Mouse (Mus musculus): ENCODE data around the gene C1qtnf5. TPM values are rescaled to one million over a fixed set of nuclear protein-coding genes. Genes with fewer than 3 reads are reported as not detected.

C1qtnf5 gene
- polyA plus RNA-seq (2017; shearing (Covaris generic)), result not detected

DNA sequence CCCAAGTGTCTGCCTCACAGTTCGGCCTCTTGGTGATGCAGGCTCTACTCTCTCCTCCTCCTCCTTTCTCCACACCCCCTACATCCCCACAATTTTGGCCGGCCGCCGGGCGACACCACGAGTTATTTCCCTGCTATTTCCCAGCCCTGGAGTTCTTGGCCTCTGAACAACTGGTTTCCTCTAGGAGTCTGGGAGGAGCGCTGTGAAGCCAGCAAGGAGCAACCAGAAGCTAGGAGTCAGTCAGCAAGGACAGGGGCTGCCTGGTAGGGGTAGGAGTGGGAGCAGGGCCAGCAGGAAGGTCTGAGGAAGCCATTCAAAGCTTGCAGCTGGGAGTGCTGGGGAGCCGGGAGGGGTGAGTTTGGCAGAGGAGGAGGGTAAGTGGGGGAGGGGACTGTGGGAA, at the start of gene C1qtnf5:
Gene C1qtnf5 (plus strand): TSS at position 136 of the 400 bp plus-strand sequence.

GRCm38 (mm10) chr9:44066785-44067225, 40.2 kb upstream of the C1qtnf5 start, which contains the start of gene Usp2:
Gene Usp2, plus strand, starts transcription at chr9:44067021.

GRCm38 (mm10) chr9:44101490-44101889, 5.6 kb upstream of the C1qtnf5 start, which contains the start of gene Mfrp:
Gene Mfrp, plus strand, starts transcription at chr9:44101729.

DNA sequence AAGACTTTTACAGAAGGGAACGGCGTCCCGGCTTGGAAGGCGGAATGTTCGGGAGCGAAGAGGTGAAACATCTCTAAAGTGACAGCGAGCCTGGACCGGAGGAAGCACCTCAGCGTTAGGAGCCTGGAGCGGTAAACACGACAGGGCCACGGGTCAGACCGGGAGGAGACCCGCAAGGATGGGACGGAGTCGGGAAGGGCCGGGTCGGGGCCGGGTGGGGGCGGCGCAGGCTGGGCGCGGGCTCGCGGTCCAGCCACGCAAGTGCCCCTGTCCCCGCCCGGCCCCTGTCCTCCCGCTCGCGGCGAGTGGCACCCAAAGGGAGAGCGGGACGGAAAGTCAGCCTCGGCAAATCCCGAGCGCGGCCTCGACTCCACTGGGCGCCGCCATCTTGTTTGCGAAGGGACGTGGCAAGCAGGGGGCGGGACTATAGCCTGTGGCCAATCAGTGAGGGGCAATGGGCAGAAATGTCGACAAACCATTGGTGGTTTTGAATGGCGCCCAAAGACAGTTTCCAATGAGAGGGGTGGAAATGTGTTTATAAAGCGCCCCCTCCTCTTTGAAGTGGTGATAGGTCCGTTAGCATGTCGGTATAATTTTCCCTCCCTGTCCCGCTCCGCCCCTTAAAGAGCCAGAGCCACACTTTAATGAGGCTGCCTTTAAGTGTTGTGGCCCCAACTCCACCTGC, 6.2 kb downstream of the C1qtnf5 start, which contains the start of the genes Gm49380 and Rnf26:
Gene Gm49380 (minus strand): TSS at position 396 of the 685 bp plus-strand sequence.
Gene Rnf26 (minus strand): TSS at position 413 of the 685 bp plus-strand sequence.

GRCm38 (mm10) chr9:44134101-44134850, 27.2 kb downstream of the C1qtnf5 start, which contains the start of gene Mcam:
Gene Mcam, plus strand, starts transcription at chr9:44134469.

Other genes with a start within 250 kb of the C1qtnf5 start
- gene Thy1, start 63.9 kb upstream of the C1qtnf5 start, polyA plus RNA-seq (2017; shearing (Covaris generic)), result 134 TPM
- gene Usp2, start 40.2 kb upstream of the C1qtnf5 start, polyA plus RNA-seq (2017; shearing (Covaris generic)), result 2.8 TPM
- 0.40 TPM for gene Mfrp, start 5.5 kb upstream of the C1qtnf5 start, polyA plus RNA-seq (2017; shearing (Covaris generic))
- gene Gm49380, start 6.3 kb downstream of the C1qtnf5 start, polyA plus RNA-seq (2017; shearing (Covaris generic)), result not detected
- 16.8 TPM for gene Rnf26, start 6.3 kb downstream of the C1qtnf5 start, polyA plus RNA-seq (2017; shearing (Covaris generic))
- gene Mcam, start 27.2 kb downstream of the C1qtnf5 start, polyA plus RNA-seq (2017; shearing (Covaris generic)), result 0.35 TPM
- 37.6 TPM for gene Cbl, start 126.8 kb downstream of the C1qtnf5 start, polyA plus RNA-seq (2017; shearing (Covaris generic))
- not detected for gene Ccdc153, start 133.4 kb downstream of the C1qtnf5 start, polyA plus RNA-seq (2017; shearing (Covaris generic))
- gene Pdzd3, start 144.2 kb downstream of the C1qtnf5 start, polyA plus RNA-seq (2017; shearing (Covaris generic)), result 0.22 TPM
- 12.4 TPM for gene Nlrx1, start 161.4 kb downstream of the C1qtnf5 start, polyA plus RNA-seq (2017; shearing (Covaris generic))
- 0.26 TPM for gene Abcg4, start 181.4 kb downstream of the C1qtnf5 start, polyA plus RNA-seq (2017; shearing (Covaris generic))
- gene Hinfp, start 198.4 kb downstream of the C1qtnf5 start, polyA plus RNA-seq (2017; shearing (Covaris generic)), result 34.6 TPM
- gene C2cd2l, start 213.0 kb downstream of the C1qtnf5 start, polyA plus RNA-seq (2017; shearing (Covaris generic)), result 10.5 TPM
- gene Dpagt1, start 218.8 kb downstream of the C1qtnf5 start, polyA plus RNA-seq (2017; shearing (Covaris generic)), result 26.9 TPM
- gene H2afx, start 227.4 kb downstream of the C1qtnf5 start, polyA plus RNA-seq (2017; shearing (Covaris generic)), result 32.6 TPM
- 31.2 TPM for gene Hmbs, start 237.0 kb downstream of the C1qtnf5 start, polyA plus RNA-seq (2017; shearing (Covaris generic))

Data from inflammation-experienced regulatory T-cells, adult 16 weeks (primary cell).